Mouse (Mus musculus) erythroblast, embryonic 14.5 days (primary cell): ENCODE data around the gene Sirpa.

Experiments
- GATA1 ChIP-seq: IDR thresholded peaks from 2 replicates; pipeline ENCODE4 v1.6.1; 2012; ENCODE audit warnings: low read length, inconsistent platforms, mixed read lengths
- TAL1 ChIP-seq: IDR thresholded peaks from 3 replicates; pipeline ENCODE4 v1.6.1; 2012; ENCODE audit warnings: low read length, inconsistent platforms, mixed read lengths

DNA sequence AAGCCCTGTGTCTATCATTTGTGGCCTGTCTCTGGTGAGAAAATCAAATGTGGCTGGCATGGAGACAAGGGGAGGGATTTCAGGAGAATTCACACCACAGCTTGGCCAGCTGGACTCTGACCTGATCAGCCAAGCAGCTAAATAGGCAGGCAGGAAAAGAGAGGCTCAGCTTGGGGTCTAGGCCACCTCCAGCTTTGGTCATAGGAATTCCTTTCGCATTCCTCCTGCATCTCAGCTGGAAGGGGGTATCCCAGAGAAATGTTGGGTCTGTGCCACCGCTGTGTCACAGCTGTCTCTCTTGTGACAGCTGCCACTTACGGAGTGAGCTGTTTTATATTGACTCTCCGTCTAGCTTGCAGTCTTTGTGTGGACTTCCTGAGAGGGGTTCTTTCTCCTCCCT is 48.2 kb upstream of the Sirpa start:
- no peak for TF ChIP-seq GATA1
- no peak for TF ChIP-seq TAL1
